Mouse (Mus musculus) kidney, embryonic 16.5 days (tissue): ENCODE measurements at regions not wholly inside any gene's neighbourhood (a gene's known extent, or its start where the extent isn't known, plus 50 kb on each side); places are given as distances from the start of the nearest gene placed in this dataset.
A peak's percentile ranks its signal among the peaks of the same experiment; 100 is the strongest.

Experiments
- ATAC-seq: fragments of 200-750 bp; cut with Nextera tagmentation; 2 replicates; pipeline ENCODE4 v1.8.0; 2017; ENCODE audit warnings: moderate TSS enrichment; ENCODE audit not compliant: low FRiP score, low TSS enrichment
- H3K27ac ChIP-seq: fragments of 300-500 bp; sonication (generic); 2 replicates; pipeline ENCODE4 v1.5.1; 2014; ENCODE audit warnings: low read length
- H3K27me3 ChIP-seq: fragments of 300-500 bp; sonication (generic); 2 replicates; pipeline ENCODE4 v1.6.1; 2014; ENCODE audit warnings: low read length, control low read depth, mixed read lengths; ENCODE audit not compliant: insufficient read depth
- H3K36me3 ChIP-seq: fragments of 300-500 bp; sonication (generic); 2 replicates; pipeline ENCODE4 v1.6.1; 2014; ENCODE audit warnings: low read length, control low read depth, mixed read lengths; ENCODE audit not compliant: insufficient read depth
- H3K4me1 ChIP-seq: fragments of 300-500 bp; sonication (generic); 2 replicates; pipeline ENCODE4 v1.6.1; 2014; ENCODE audit warnings: low read length, control low read depth, mixed read lengths; ENCODE audit not compliant: insufficient read depth
- H3K4me2 ChIP-seq: fragments of 300-500 bp; sonication (generic); replicated peaks from 2 replicates; pipeline ENCODE4 v1.6.1; 2014; ENCODE audit warnings: low read depth, low read length
- H3K4me3 ChIP-seq: fragments of 300-500 bp; sonication (generic); 2 replicates; pipeline ENCODE4 v1.5.1; 2014; ENCODE audit warnings: mild to moderate bottlenecking, low read length
- H3K9ac ChIP-seq: fragments of 300-500 bp; sonication (generic); replicated peaks from 2 replicates; pipeline ENCODE4 v1.6.1; 2014; ENCODE audit warnings: low read length
- H3K9me3 ChIP-seq: fragments of 300-500 bp; sonication (generic); 2 replicates; pipeline ENCODE4 v1.6.1; 2016; ENCODE audit warnings: low read length, control low read depth
- WGBS: fragments of 180-500 bp; shearing (Covaris S2); extraction: QIAGEN DNeasy Blood & Tissue Kit; methylation state at CpG from one replicate; pipeline ENCODE4 v1.1.7; 2014; 5-methylcytosine and 5-hydroxymethylcytosine counted together

DNA sequence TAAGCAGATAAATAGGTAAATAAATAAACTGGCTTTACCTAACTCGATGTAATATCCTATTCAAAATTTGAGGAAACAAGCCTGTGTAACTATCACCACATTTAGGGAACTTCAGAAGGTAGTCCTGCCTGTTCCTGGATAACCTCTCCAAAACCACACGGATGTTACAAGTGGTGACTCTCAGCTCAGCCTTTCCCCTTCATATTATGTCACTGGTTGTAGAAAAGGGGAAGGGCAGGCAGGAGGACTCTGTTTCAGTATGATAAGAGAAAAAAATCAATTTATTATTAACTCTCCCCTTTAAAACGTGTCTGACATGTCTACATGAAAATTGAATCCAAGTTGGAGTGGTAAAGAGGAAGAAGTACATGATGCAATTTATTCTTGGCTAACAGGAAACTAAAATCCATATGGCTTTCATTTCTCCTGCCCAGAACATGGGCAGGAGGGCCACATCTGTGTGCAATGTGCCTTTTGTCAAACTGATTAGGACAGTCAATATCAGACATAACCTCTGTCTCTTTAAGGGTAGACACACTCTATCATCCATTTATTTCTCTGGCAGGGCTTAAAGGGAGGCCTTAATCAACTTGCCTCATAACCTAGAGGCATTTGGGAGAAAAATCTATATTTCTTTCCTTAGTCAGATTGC lies 353.9 kb upstream of the Slco3a1 start:
- WGBS = 64% methylated on average over 3 of the region's 3 CpGs
- H3K4me2 ChIP-seq = no peak overlapping the region
- no peaks in the 10 kb centered on the region for H3K27me3 ChIP-seq
- H3K36me3 ChIP-seq = no peaks in the 10 kb centered on the region
- H3K4me1 ChIP-seq = no peaks in the 10 kb centered on the region
- H3K9ac ChIP-seq = no peak overlapping the region
- H3K9me3 ChIP-seq = no peaks in the 10 kb centered on the region
- H3K27ac ChIP-seq = no peak overlapping the region
- no peak for ATAC-seq
- no peak overlapping the region for H3K4me3 ChIP-seq

- H3K9ac ChIP-seq = no peak overlapping the region
- ATAC-seq = no peak
- 69% methylated on average over 1 of the region's 1 CpGs for WGBS
These were observed 352.8 kb upstream of the Slco3a1 start for GRCm38 (mm10) chr7:74907391-74907790.

GRCm38 (mm10) chr7:74877466-74877865 lies 322.9 kb upstream of the Slco3a1 start:
- Histone ChIP-seq H3K27ac (no peak overlapping the region), H3K27me3 (no peaks in the 10 kb centered on the region), H3K36me3 (no peaks in the 10 kb centered on the region), H3K4me3 (no peak overlapping the region), H3K4me2 (no peak overlapping the region), H3K4me1 (no peaks in the 10 kb centered on the region), H3K9me3 (no peaks in the 10 kb centered on the region), H3K9ac (no peak overlapping the region)
- WGBS = 77% methylated on average over 3 of the region's 3 CpGs
- no peak for ATAC-seq

More at GRCm38 (mm10) chr7:74907391-74907790, 352.8 kb upstream of the Slco3a1 start:
- H3K36me3 ChIP-seq = no peaks in the 10 kb centered on the region
- no peak overlapping the region for H3K4me2 ChIP-seq
- no peak overlapping the region for H3K27ac ChIP-seq
- H3K27me3 ChIP-seq = no peaks in the 10 kb centered on the region
- H3K4me3 ChIP-seq = no peak overlapping the region
- H3K9me3 ChIP-seq = no peaks in the 10 kb centered on the region
- no peaks in the 10 kb centered on the region for H3K4me1 ChIP-seq

DNA sequence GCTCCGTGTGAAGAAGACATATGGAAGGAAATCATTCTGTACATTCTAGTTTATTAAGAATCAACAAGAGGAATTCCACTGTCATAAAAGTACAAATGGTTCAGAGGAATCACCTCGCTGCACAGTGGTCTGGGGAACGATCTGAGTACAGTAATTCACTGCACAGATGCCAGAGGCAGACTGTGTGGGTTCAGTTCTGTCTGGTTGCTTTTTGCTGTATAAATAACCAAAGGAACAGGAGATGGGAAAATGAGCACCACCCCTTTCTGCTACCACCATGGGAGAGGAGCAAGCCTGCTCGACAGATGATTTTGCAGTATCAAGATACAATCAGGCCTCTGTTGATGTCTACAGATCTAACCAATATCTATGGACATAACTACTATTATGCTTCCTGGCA lies 322.1 kb upstream of the Slco3a1 start:
- Histone ChIP-seq H3K9ac (no peak overlapping the region), H3K36me3 (no peaks in the 10 kb centered on the region), H3K4me3 (no peak overlapping the region), H3K4me2 (no peak overlapping the region), H3K4me1 (no peaks in the 10 kb centered on the region), H3K9me3 (no peaks in the 10 kb centered on the region), H3K27ac (no peak overlapping the region), H3K27me3 (no peaks in the 10 kb centered on the region)
- 48% methylated on average over 4 of the region's 4 CpGs for WGBS
- ATAC-seq = no peak

GRCm38 (mm10) chr7:74870250-74870649 lies 315.7 kb upstream of the Slco3a1 start:
- Histone ChIP-seq H3K36me3 (no peaks in the 10 kb centered on the region), H3K27me3 (no peaks in the 10 kb centered on the region), H3K9me3 (no peaks in the 10 kb centered on the region), H3K4me2 (no peak overlapping the region), H3K9ac (no peak overlapping the region), H3K4me3 (no peak overlapping the region), H3K4me1 (no peaks in the 10 kb centered on the region), H3K27ac (no peak overlapping the region)
- ATAC-seq = no peak
- WGBS = 76% methylated on average over 1 of the region's 1 CpGs

DNA sequence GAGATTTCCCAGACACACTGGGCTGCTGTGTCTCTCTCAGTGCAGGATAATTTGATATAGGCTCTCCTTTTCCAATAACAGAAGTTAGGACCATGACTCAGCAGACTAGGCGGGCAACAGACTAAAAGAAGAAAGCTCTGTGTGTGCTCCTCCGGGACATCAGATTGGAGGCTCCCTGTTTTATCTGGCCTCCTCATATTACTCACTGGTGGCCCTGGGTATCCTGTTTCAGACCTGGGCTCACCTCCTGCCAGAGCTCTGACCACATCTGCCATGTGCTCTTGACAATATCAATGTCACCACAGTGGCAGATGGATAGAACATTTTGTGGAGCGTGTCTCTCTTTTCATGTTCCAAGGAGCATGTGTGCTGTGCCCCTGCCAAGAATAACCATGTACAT lies 308.1 kb upstream of the Slco3a1 start:
- no peaks in the 10 kb centered on the region for H3K9me3 ChIP-seq
- no peak overlapping the region for H3K4me3 ChIP-seq
- no peak overlapping the region for H3K4me2 ChIP-seq
- ATAC-seq = 0 out of 2 replicates have a peak, but pooled peaks have one; percentile 54
- 29% methylated on average over 3 of the region's 3 CpGs for WGBS
- H3K9ac ChIP-seq = no peak overlapping the region
- H3K36me3 ChIP-seq = no peaks in the 10 kb centered on the region
- H3K27ac ChIP-seq = no peak overlapping the region
- H3K4me1 ChIP-seq = no peaks in the 10 kb centered on the region
- no peaks in the 10 kb centered on the region for H3K27me3 ChIP-seq

DNA sequence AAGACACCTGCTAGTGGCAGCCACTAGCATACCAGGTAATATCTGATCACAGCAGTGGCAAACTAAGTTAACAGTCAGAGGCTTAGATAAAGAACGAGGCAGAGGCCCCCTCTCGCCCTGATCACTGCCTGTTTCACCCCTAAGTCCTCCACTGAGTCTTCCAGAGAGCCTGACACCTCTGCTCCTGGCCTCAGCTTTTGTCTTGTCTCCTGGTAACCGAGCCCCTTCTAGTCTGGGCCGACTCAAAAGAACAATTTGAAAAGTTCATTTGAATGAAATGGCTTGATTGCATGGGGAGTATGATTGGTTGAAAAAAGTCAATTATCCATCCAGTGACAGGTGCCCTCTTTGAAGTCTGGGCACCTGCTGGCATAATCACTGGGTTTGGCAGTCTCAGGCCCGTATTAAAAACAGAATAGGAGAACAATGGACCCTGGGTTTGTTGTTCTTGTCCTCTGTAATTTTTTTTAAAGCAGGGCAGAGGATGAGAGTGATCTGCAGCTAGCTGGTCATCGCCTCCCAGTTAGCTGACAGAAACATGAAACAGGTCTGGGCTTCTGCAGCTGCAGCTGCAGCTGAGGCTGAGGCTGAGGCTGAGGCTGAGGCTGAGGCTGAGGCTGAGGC lies 289.8 kb upstream of the Slco3a1 start:
- Histone ChIP-seq H3K9me3 (no peaks in the 10 kb centered on the region), H3K4me3 (no peak overlapping the region), H3K27ac (no peak overlapping the region), H3K27me3 (no peaks in the 10 kb centered on the region), H3K36me3 (no peaks in the 10 kb centered on the region), H3K9ac (no peak overlapping the region), H3K4me1 (no peaks in the 10 kb centered on the region), H3K4me2 (no peak overlapping the region)
- ATAC-seq = no peak
- 24% methylated on average over 6 of the region's 6 CpGs for WGBS

GRCm38 (mm10) chr7:74823286-74823685 lies 268.7 kb upstream of the Slco3a1 start:
- H3K27me3 ChIP-seq = no peaks in the 10 kb centered on the region
- 61% methylated on average over 2 of the region's 2 CpGs for WGBS
- no peak for ATAC-seq
- no peak overlapping the region for H3K4me3 ChIP-seq
- no peak overlapping the region for H3K27ac ChIP-seq
- H3K9me3 ChIP-seq = no peaks in the 10 kb centered on the region
- no peak overlapping the region for H3K4me2 ChIP-seq
- no peaks in the 10 kb centered on the region for H3K36me3 ChIP-seq
- no peak overlapping the region for H3K9ac ChIP-seq
- H3K4me1 ChIP-seq = no peaks in the 10 kb centered on the region

DNA sequence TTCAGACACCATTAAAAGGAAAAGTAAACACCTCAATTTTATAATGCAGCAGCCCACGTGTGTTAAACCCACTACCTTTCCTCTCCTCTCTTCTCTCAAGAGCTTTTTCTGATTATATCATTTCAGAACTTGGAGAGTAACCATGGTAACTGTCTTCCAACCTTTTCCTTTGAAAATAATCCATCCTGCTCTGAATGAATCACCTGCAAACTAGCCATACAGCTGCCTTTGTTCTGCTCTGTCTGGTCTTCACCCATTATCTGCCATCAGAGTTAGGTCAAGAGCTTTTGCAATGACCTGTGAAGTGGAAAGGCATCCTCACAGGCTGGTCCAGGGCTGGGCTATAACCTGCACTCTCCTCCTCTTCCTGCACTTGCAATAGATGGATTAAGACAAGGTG lies 238.7 kb upstream of the Slco3a1 start:
- Histone ChIP-seq H3K4me2 (no peak overlapping the region), H3K36me3 (no peaks in the 10 kb centered on the region), H3K4me3 (no peak overlapping the region), H3K27me3 (no peaks in the 10 kb centered on the region), H3K9me3 (no peaks in the 10 kb centered on the region), H3K4me1 (no peaks in the 10 kb centered on the region), H3K9ac (no peak overlapping the region), H3K27ac (no peak overlapping the region)
- no peak for ATAC-seq
- WGBS = 44% methylated on average over 1 of the region's 1 CpGs

- Histone ChIP-seq H3K36me3 (no peaks in the 10 kb centered on the region), H3K4me1 (no peaks in the 10 kb centered on the region), H3K9me3 (no peaks in the 10 kb centered on the region), H3K9ac (no peak overlapping the region), H3K4me2 (no peak overlapping the region), H3K27me3 (no peaks in the 10 kb centered on the region), H3K27ac (no peak overlapping the region), H3K4me3 (no peak overlapping the region)
- no peak for ATAC-seq
- 56% methylated on average over 1 of the region's 1 CpGs for WGBS
These were observed 234.1 kb upstream of the Slco3a1 start for GRCm38 (mm10) chr7:74788696-74789095.
